Mouse (Mus musculus): ENCODE measurements around the gene Krt4.

The Krt4 gene

GRCm38 (mm10) chr15:101924635-101925034 is at the start of gene Krt4:
Gene Krt4, minus strand, starts transcription at chr15:101924735.
- DNase-seq (ENCODE audit: low read depth): no peak

GRCm38 (mm10) chr15:101973414-101974077 is 49.0 kb upstream of the Krt4 start:
- DNase-seq (ENCODE audit: low read depth): peak; percentile 86

GRCm38 (mm10) chr15:101970536-101970935 is 46.0 kb upstream of the Krt4 start:
- no peak for DNase-seq (ENCODE audit: low read depth)

GRCm38 (mm10) chr15:101966808-101967207 is 42.3 kb upstream of the Krt4 start:
- no peak for DNase-seq (ENCODE audit: low read depth)

- no peak for DNase-seq (ENCODE audit: low read depth)
Observed at GRCm38 (mm10) chr15:101958891-101959290, 34.4 kb upstream of the Krt4 start.

GRCm38 (mm10) chr15:101954187-101954586 is 29.7 kb upstream of the Krt4 start, which contains the start of gene Krt78:
Gene Krt78, minus strand, starts transcription at chr15:101954287.
- no peak for DNase-seq (ENCODE audit: low read depth)

GRCm38 (mm10) chr15:101952733-101953474 is 28.4 kb upstream of the Krt4 start:
- DNase-seq (ENCODE audit: low read depth): no peak

- no peak for DNase-seq (ENCODE audit: low read depth)
Observed at GRCm38 (mm10) chr15:101945430-101945829, 20.9 kb upstream of the Krt4 start.

GRCm38 (mm10) chr15:101941948-101942347 is 17.4 kb upstream of the Krt4 start:
- DNase-seq (ENCODE audit: low read depth): no peak

GRCm38 (mm10) chr15:101940274-101940829 is 15.8 kb upstream of the Krt4 start, which contains the start of gene Krt79:
Gene Krt79, minus strand, starts transcription at chr15:101940324.
- DNase-seq (ENCODE audit: low read depth): no peak

- DNase-seq (ENCODE audit: low read depth): no peak
Observed at GRCm38 (mm10) chr15:101938600-101939308, 14.2 kb upstream of the Krt4 start.

GRCm38 (mm10) chr15:101933024-101933423 is 8.5 kb upstream of the Krt4 start:
- DNase-seq (ENCODE audit: low read depth): no peak

GRCm38 (mm10) chr15:101929666-101930065 is 5.1 kb upstream of the Krt4 start:
- no peak for DNase-seq (ENCODE audit: low read depth)

GRCm38 (mm10) chr15:101929087-101929486 is 4.6 kb upstream of the Krt4 start:
- DNase-seq (ENCODE audit: low read depth): no peak

GRCm38 (mm10) chr15:101927340-101928080 is 3.0 kb upstream of the Krt4 start:
- no peak for DNase-seq (ENCODE audit: low read depth)

GRCm38 (mm10) chr15:101925041-101925440 is 506 bp upstream of the Krt4 start:
- no peak for DNase-seq (ENCODE audit: low read depth)

GRCm38 (mm10) chr15:101922296-101922695 is 2.2 kb downstream of the Krt4 start:
- DNase-seq (ENCODE audit: low read depth): no peak

- DNase-seq (ENCODE audit: low read depth): no peak
Observed at GRCm38 (mm10) chr15:101916072-101916471, 8.5 kb downstream of the Krt4 start.

GRCm38 (mm10) chr15:101904849-101905248 is 19.7 kb downstream of the Krt4 start:
- no peak for DNase-seq (ENCODE audit: low read depth)

- no peak for DNase-seq (ENCODE audit: low read depth)
Observed at GRCm38 (mm10) chr15:101902171-101903149, 22.1 kb downstream of the Krt4 start.

Data from naive thymus-derived CD4-positive, alpha-beta T cell, adult 2 months (primary cell).